Mouse (Mus musculus): ENCODE measurements at regions not wholly inside any gene's neighbourhood (a gene's known extent, or its start where the extent isn't known, plus 50 kb on each side); places are given as distances from the start of the nearest gene placed in this dataset.

DNA sequence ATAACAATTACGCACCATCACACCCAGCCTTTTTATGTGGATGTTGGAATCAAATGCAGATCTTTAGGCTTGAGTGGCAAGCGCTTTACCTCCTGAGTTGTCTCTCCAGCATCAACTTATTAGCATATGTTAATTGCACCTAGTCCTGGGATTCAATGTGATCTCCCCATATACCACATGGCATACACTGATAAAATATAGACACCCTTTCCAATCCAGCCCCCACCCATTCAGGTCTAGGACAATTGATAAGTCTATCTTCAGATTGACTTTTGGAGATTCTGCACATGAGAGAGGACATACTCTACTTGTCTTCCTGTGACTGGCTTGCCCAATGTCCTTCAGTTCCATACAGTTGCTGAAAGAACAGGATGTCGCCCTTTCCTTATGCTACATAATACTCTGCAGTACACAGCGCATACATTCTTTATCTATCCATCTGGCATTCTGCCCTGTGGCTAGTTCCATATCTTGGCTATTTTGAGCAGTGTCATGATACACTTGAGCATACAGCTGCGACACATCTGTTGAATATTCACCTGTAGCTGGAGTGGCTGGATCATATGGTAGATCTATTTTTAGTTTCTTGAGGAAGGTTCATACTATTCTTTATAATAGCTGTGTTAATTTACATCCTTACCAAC is 120.3 kb downstream of the Gsdmc2 start:
- H3K4me1 ChIP-seq (ENCODE audit: control insufficient read depth, insufficient read depth, low read length): no peaks in the 10 kb centered on the region; the same call in 1 of the 2 replicates
- 90% methylated on average over 5 of the region's 5 CpGs for WGBS

GRCm38 (mm10) chr15:63722991-63723390 is 122.0 kb downstream of the Gsdmc2 start:
- Histone ChIP-seq H3K27me3 (ENCODE audit: control insufficient read depth, insufficient read depth, low read length) (no peaks in the 10 kb centered on the region), H3K27ac (ENCODE audit: low read depth, low read length) (no peak overlapping the region), H3K4me1 (ENCODE audit: control insufficient read depth, insufficient read depth, low read length) (no peaks in the 10 kb centered on the region; the same call in 1 of the 2 replicates), H3K4me3 (ENCODE audit: low read depth, low read length) (no peak overlapping the region), H3K9me3 (ENCODE audit: control insufficient read depth, low read length) (no peaks in the 10 kb centered on the region), H3K36me3 (ENCODE audit: control insufficient read depth, insufficient read depth, low read length) (no peaks in the 10 kb centered on the region), H3K4me2 (no peak overlapping the region), H3K9ac (ENCODE audit: low read length) (no peak overlapping the region)
- no peak for DNase-seq (ENCODE audit: low spot score, missing footprints)
- 67% methylated on average over 9 of the region's 9 CpGs for WGBS
- ATAC-seq (ENCODE audit: low FRiP score): no peak

More for the DNA sequence above, 120.3 kb downstream of the Gsdmc2 start:
- Histone ChIP-seq H3K36me3 (ENCODE audit: control insufficient read depth, insufficient read depth, low read length) (no peaks in the 10 kb centered on the region), H3K27ac (ENCODE audit: low read depth, low read length) (no peak overlapping the region), H3K9ac (ENCODE audit: low read length) (no peak overlapping the region), H3K4me2 (no peak overlapping the region), H3K9me3 (ENCODE audit: control insufficient read depth, low read length) (no peaks in the 10 kb centered on the region), H3K27me3 (ENCODE audit: control insufficient read depth, insufficient read depth, low read length) (no peaks in the 10 kb centered on the region), H3K4me3 (ENCODE audit: low read depth, low read length) (no peak overlapping the region)
- DNase-seq (ENCODE audit: low spot score, missing footprints): no peak
- ATAC-seq (ENCODE audit: low FRiP score): no peak

- ATAC-seq (ENCODE audit: low FRiP score) (no peak), DNase-seq (ENCODE audit: low spot score, missing footprints) (peak; percentile 89)
- Histone ChIP-seq H3K4me1 (ENCODE audit: control insufficient read depth, insufficient read depth, low read length) (no peaks in the 10 kb centered on the region; the same call in 1 of the 2 replicates), H3K27ac (ENCODE audit: low read depth, low read length) (no peak overlapping the region), H3K4me2 (no peak overlapping the region), H3K27me3 (ENCODE audit: control insufficient read depth, insufficient read depth, low read length) (no peaks in the 10 kb centered on the region), H3K4me3 (ENCODE audit: low read depth, low read length) (no peak overlapping the region), H3K36me3 (ENCODE audit: control insufficient read depth, insufficient read depth, low read length) (no peaks in the 10 kb centered on the region), H3K9ac (ENCODE audit: low read length) (no peak overlapping the region), H3K9me3 (ENCODE audit: control insufficient read depth, low read length) (no peaks in the 10 kb centered on the region)
- 63% methylated on average over 3 of the region's 3 CpGs for WGBS
These were observed 123.2 kb downstream of the Gsdmc2 start for GRCm38 (mm10) chr15:63721669-63722357.

DNA sequence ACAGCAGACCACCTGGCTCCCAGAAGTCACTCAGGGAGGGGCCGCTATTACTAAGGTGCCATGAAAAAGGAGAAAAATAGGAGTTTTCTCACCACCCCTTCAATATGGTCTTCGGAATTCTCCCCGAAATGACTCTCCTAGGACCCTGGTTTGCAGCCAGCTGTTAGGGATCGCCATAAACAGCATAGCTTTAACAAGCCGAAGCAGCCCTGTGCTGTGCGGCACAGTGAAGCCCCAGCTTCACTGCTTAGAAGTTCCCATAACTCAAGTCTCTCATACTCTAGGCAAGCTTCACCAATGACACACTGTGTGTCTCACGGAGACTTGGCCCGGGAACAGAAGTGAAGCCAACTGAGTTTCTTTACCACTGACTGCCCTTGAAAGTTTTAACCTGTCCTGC is 127.2 kb downstream of the Gsdmc2 start:
- 92% methylated on average over 8 of the region's 8 CpGs for WGBS
- Histone ChIP-seq H3K4me2 (no peak overlapping the region), H3K27me3 (ENCODE audit: control insufficient read depth, insufficient read depth, low read length) (no peaks in the 10 kb centered on the region), H3K9me3 (ENCODE audit: control insufficient read depth, low read length) (no peaks in the 10 kb centered on the region), H3K36me3 (ENCODE audit: control insufficient read depth, insufficient read depth, low read length) (no peaks in the 10 kb centered on the region), H3K4me1 (ENCODE audit: control insufficient read depth, insufficient read depth, low read length) (no peaks in the 10 kb centered on the region), H3K27ac (ENCODE audit: low read depth, low read length) (no peak overlapping the region), H3K4me3 (ENCODE audit: low read depth, low read length) (no peak overlapping the region), H3K9ac (ENCODE audit: low read length) (no peak overlapping the region)
- ATAC-seq (ENCODE audit: low FRiP score) (no peak), DNase-seq (ENCODE audit: low spot score, missing footprints) (no peak)

GRCm38 (mm10) chr15:63713697-63714096 is 131.3 kb downstream of the Gsdmc2 start:
- WGBS: 75% methylated on average over 3 of the region's 3 CpGs
- Histone ChIP-seq H3K36me3 (ENCODE audit: control insufficient read depth, insufficient read depth, low read length) (no peaks in the 10 kb centered on the region), H3K9me3 (ENCODE audit: control insufficient read depth, low read length) (no peaks in the 10 kb centered on the region), H3K4me1 (ENCODE audit: control insufficient read depth, insufficient read depth, low read length) (no peaks in the 10 kb centered on the region), H3K4me3 (ENCODE audit: low read depth, low read length) (no peak overlapping the region), H3K4me2 (no peak overlapping the region), H3K27me3 (ENCODE audit: control insufficient read depth, insufficient read depth, low read length) (no peaks in the 10 kb centered on the region), H3K9ac (ENCODE audit: low read length) (no peak overlapping the region), H3K27ac (ENCODE audit: low read depth, low read length) (no peak overlapping the region)
- ATAC-seq (ENCODE audit: low FRiP score): no peak
- DNase-seq (ENCODE audit: low spot score, missing footprints): no peak

GRCm38 (mm10) chr15:63710381-63710780 is 134.6 kb downstream of the Gsdmc2 start:
- H3K9ac ChIP-seq (ENCODE audit: low read length): no peak overlapping the region
- H3K27me3 ChIP-seq (ENCODE audit: control insufficient read depth, insufficient read depth, low read length): no peaks in the 10 kb centered on the region
- H3K4me1 ChIP-seq (ENCODE audit: control insufficient read depth, insufficient read depth, low read length): no peaks in the 10 kb centered on the region
- ATAC-seq (ENCODE audit: low FRiP score): no peak
- H3K4me3 ChIP-seq (ENCODE audit: low read depth, low read length): no peak overlapping the region
- no peak for DNase-seq (ENCODE audit: low spot score, missing footprints)
- no peaks in the 10 kb centered on the region for H3K36me3 ChIP-seq (ENCODE audit: control insufficient read depth, insufficient read depth, low read length)
- H3K4me2 ChIP-seq: no peak overlapping the region
- no peak overlapping the region for H3K27ac ChIP-seq (ENCODE audit: low read depth, low read length)
- WGBS: 82% methylated on average over 5 of the region's 5 CpGs
- H3K9me3 ChIP-seq (ENCODE audit: control insufficient read depth, low read length): no peaks in the 10 kb centered on the region

DNA sequence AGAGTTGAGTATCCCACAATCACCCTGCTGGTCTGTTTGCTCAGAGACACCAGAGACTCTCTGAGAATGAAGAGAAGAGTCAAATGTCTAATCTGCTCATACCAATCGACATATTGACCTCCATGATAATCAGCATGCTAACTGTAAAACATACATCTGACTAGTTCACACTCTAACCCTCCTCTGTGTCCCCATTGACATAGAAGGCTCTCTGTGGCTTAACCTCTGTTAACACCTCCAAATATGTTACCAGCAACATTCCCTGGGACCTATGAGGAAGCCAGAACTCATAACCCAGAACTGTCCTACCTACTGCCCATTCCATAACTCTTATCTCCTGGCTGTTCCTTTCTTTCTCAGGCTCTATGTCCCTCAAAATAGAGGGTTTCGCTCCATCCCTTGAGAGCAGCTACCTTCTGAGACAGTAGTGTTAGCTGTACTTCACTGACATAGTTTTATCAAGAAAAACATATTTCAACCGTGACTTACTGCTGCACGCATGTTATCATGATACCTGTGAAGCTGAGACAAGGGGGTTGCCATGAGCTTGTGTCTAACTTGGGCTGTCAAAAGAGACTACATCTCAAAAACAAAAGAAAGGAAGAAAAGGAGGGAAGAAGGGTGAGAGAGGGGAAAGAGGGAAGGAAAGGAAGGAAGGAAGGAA is 135.6 kb downstream of the Gsdmc2 start:
- Histone ChIP-seq H3K27me3 (ENCODE audit: control insufficient read depth, insufficient read depth, low read length) (no peaks in the 10 kb centered on the region), H3K27ac (ENCODE audit: low read depth, low read length) (no peak overlapping the region), H3K4me1 (ENCODE audit: control insufficient read depth, insufficient read depth, low read length) (no peaks in the 10 kb centered on the region), H3K36me3 (ENCODE audit: control insufficient read depth, insufficient read depth, low read length) (no peaks in the 10 kb centered on the region), H3K9ac (ENCODE audit: low read length) (no peak overlapping the region), H3K9me3 (ENCODE audit: control insufficient read depth, low read length) (no peaks in the 10 kb centered on the region), H3K4me3 (ENCODE audit: low read depth, low read length) (no peak overlapping the region), H3K4me2 (no peak overlapping the region)
- whole genome bisulfite sequencing: 87% methylated on average over 4 of the region's 4 CpGs
- DNase-seq (ENCODE audit: low spot score, missing footprints) (no peak), ATAC-seq (ENCODE audit: low FRiP score) (no peak)

DNA sequence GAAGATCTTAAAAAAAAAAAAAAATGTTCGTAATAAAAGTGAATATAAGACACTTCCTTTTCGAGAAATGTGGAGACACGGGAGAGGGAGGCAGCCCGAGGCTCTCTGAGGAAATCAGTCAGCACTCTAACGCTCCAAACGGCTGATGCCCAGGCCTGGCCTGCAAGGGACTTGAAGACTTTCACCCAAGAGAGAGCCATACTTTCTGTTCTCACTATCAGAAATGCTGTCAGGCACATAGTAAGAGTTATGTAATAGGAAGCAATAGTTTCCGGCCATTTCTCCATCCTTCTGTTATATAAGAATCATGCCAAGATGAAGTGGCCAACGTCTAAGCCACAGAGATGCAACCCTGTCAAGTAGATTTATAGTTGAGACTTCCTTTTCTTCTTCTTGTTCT is 140.3 kb downstream of the Gsdmc2 start:
- WGBS: 95% methylated on average over 8 of the region's 8 CpGs
- Histone ChIP-seq H3K9me3 (ENCODE audit: control insufficient read depth, low read length) (no peaks in the 10 kb centered on the region), H3K4me2 (no peak overlapping the region), H3K9ac (ENCODE audit: low read length) (no peak overlapping the region), H3K36me3 (ENCODE audit: control insufficient read depth, insufficient read depth, low read length) (no peaks in the 10 kb centered on the region), H3K27me3 (ENCODE audit: control insufficient read depth, insufficient read depth, low read length) (no peaks in the 10 kb centered on the region), H3K4me1 (ENCODE audit: control insufficient read depth, insufficient read depth, low read length) (no peaks in the 10 kb centered on the region), H3K27ac (ENCODE audit: low read depth, low read length) (no peak overlapping the region), H3K4me3 (ENCODE audit: low read depth, low read length) (no peak overlapping the region)
- DNase-seq (ENCODE audit: low spot score, missing footprints) (no peak), ATAC-seq (ENCODE audit: low FRiP score) (no peak)

DNA sequence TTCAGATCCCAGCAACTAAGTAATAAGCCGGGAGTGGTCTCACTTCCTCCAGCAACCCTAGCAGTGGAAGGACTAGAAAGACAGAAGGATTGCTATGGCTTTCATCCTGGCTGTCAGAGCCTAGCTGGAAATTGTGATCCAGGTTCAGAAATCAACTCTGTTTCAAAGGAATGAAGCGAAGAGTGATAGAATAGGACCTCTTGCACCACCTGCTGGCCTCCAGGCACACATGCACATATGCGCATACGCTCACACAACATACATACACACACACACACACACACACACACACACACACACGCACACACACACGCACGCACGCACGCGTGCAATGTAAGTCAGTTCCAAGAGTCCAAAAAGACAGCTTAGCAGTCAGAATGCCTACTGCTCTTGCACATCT is 147.1 kb downstream of the Gsdmc2 start:
- H3K36me3 ChIP-seq (ENCODE audit: control insufficient read depth, insufficient read depth, low read length): no peaks in the 10 kb centered on the region
- ATAC-seq (ENCODE audit: low FRiP score) (no peak), DNase-seq (ENCODE audit: low spot score, missing footprints) (no peak)
- H3K27me3 ChIP-seq (ENCODE audit: control insufficient read depth, insufficient read depth, low read length): peaks cover 9% of the 10 kb centered on the region
- 93% methylated on average over 10 of the region's 10 CpGs for WGBS
- no peak overlapping the region for H3K4me2 ChIP-seq
- no peak overlapping the region for H3K4me3 ChIP-seq (ENCODE audit: low read depth, low read length)
- H3K9me3 ChIP-seq (ENCODE audit: control insufficient read depth, low read length): no peaks in the 10 kb centered on the region
- H3K27ac ChIP-seq (ENCODE audit: low read depth, low read length): no peak overlapping the region
- no peak overlapping the region for H3K9ac ChIP-seq (ENCODE audit: low read length)
- peaks cover 5% of the 10 kb centered on the region; the same call in 1 of the 2 replicates for H3K4me1 ChIP-seq (ENCODE audit: control insufficient read depth, insufficient read depth, low read length)
